Mouse (Mus musculus): ENCODE measurements at regions not wholly inside any gene's neighbourhood (a gene's known extent, or its start where the extent isn't known, plus 50 kb on each side); places are given as distances from the start of the nearest gene placed in this dataset.

DNA sequence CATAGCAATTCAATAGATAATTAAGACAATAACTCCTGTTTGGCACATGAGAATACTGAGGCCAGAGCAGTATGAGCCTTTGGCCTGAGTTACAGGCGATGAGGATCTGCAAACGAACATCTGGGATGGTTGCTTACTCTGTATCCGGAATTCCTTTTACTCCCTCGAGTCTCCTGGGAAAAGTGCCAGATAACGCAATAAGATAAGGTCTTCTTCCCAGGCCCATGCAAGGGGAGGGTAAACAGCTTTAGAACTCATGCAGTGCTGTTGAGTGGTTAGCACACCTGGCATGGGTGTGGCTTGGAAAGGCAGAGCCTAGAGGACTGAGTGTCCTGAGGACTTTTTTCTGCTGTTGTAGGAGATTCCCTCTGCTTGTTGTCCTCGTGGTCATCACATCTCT, 598.2 kb downstream of the 9430069I07Rik start:
- no peak for DNase-seq (ENCODE audit: low read depth, low spot score)

GRCm38 (mm10) chr15:33758771-33759170, 598.9 kb downstream of the 9430069I07Rik start:
- DNase-seq (ENCODE audit: low read depth, low spot score), result no peak
